Mouse (Mus musculus) stomach, embryonic 16.5 days (tissue): ENCODE data around the gene Phb. TPM values are rescaled to one million over a fixed set of nuclear protein-coding genes. Genes with fewer than 3 reads are reported as not detected.

Source experiments
- ATAC-seq: fragments of 200-750 bp; cut with Nextera tagmentation; 2 replicates; pipeline ENCODE4 v1.8.0; 2017; ENCODE audit warnings: moderate number of reproducible peaks, moderate TSS enrichment; ENCODE audit not compliant: insufficient read depth, low FRiP score
- H3K27ac ChIP-seq: fragments of 300-500 bp; sonication (generic); 2 replicates; pipeline ENCODE4 v1.5.1; 2014; ENCODE audit warnings: low read length
- H3K27me3 ChIP-seq: fragments of 300-500 bp; sonication (generic); 2 replicates; pipeline ENCODE4 v1.6.1; 2014; ENCODE audit warnings: low read length, control low read depth, mixed read lengths; ENCODE audit not compliant: control insufficient read depth, insufficient read depth
- H3K36me3 ChIP-seq: fragments of 300-500 bp; sonication (generic); 2 replicates; pipeline ENCODE4 v1.6.1; 2014; ENCODE audit warnings: low read length; ENCODE audit not compliant: control insufficient read depth, insufficient read depth
- H3K4me1 ChIP-seq: fragments of 300-500 bp; sonication (generic); 2 replicates; pipeline ENCODE4 v1.6.1; 2014; ENCODE audit warnings: low read length, control low read depth, mixed read lengths; ENCODE audit not compliant: control insufficient read depth, insufficient read depth
- H3K4me2 ChIP-seq: fragments of 300-500 bp; sonication (generic); 2 replicates; pipeline ENCODE4 v1.6.1; 2014; ENCODE audit warnings: low read depth, low read length, mixed read lengths
- H3K4me3 ChIP-seq: fragments of 300-500 bp; sonication (generic); replicated peaks from 2 replicates; pipeline ENCODE4 v1.5.1; 2014; ENCODE audit warnings: mild to moderate bottlenecking, low read length
- H3K9ac ChIP-seq: fragments of 300-500 bp; sonication (generic); 2 replicates; pipeline ENCODE4 v1.6.1; 2014; ENCODE audit warnings: low read length
- H3K9me3 ChIP-seq: fragments of 300-500 bp; sonication (generic); replicated peaks from 2 replicates; pipeline ENCODE4 v1.6.1; 2016; ENCODE audit warnings: low read length, control low read depth; ENCODE audit not compliant: control insufficient read depth
- WGBS: fragments of 180-500 bp; shearing (Covaris S2); extraction: QIAGEN DNeasy Blood & Tissue Kit; methylation state at CpG from one replicate; pipeline ENCODE4 v1.1.7; 2014; 5-methylcytosine and 5-hydroxymethylcytosine counted together
- polyA plus RNA-seq: library from polyadenylated mRNA; unstranded; fragments of >200 nt; fragmentation: Nextera tagmentation; extraction: Ambion mirVana; gene quantifications from 2 replicates; pipeline ENCODE4 v1.2.1, GENCODE M21; 2015

Gene Phb
- 209 and 221 TPM in 2 replicates for polyA plus RNA-seq

GRCm38 (mm10) chr11:95666529-95667149 lies at the start of gene Phb:
Phb (plus strand) TSS chr11:95666957.
- no peaks in the 10 kb centered on the region for H3K27me3 ChIP-seq
- under 1% methylated on average over 25 of the region's 25 CpGs for WGBS
- peak within 1 kb of the TSS; percentile 85 for H3K27ac ChIP-seq
- H3K9ac ChIP-seq = peak within 1 kb of the TSS; percentile 76
- H3K36me3 ChIP-seq = peaks cover 15% of the 10 kb centered on the region
- peaks cover 6% of the 10 kb centered on the region for H3K4me1 ChIP-seq
- peak within 1 kb of the TSS; percentile 84 for H3K4me2 ChIP-seq
- peak within 1 kb of the TSS; percentile 73 for H3K4me3 ChIP-seq
- no peaks in the 10 kb centered on the region for H3K9me3 ChIP-seq
- ATAC-seq = peak; percentile 96

GRCm38 (mm10) chr11:95617785-95618465 lies 48.8 kb upstream of the Phb start:
- ATAC-seq = no peak
- no peaks in the 10 kb centered on the region for H3K9me3 ChIP-seq
- no peak overlapping the region for H3K9ac ChIP-seq
- no peak overlapping the region for H3K4me2 ChIP-seq
- no peaks in the 10 kb centered on the region for H3K36me3 ChIP-seq
- no peaks in the 10 kb centered on the region for H3K27me3 ChIP-seq
- 49% methylated on average over 19 of the region's 19 CpGs for WGBS
- no peak overlapping the region for H3K4me3 ChIP-seq
- peaks cover 20% of the 10 kb centered on the region for H3K4me1 ChIP-seq
- no peak overlapping the region for H3K27ac ChIP-seq

GRCm38 (mm10) chr11:95619081-95619480 lies 47.7 kb upstream of the Phb start:
- no peak for ATAC-seq
- Histone ChIP-seq H3K27me3 (no peaks in the 10 kb centered on the region), H3K9ac (no peak overlapping the region), H3K27ac (no peak overlapping the region), H3K4me3 (no peak overlapping the region), H3K9me3 (no peaks in the 10 kb centered on the region), H3K36me3 (no peaks in the 10 kb centered on the region), H3K4me2 (no peak overlapping the region), H3K4me1 (peaks cover 20% of the 10 kb centered on the region)
- 56% methylated on average over 3 of the region's 3 CpGs for WGBS

- Histone ChIP-seq H3K4me1 (peaks cover 20% of the 10 kb centered on the region), H3K27ac (no peak overlapping the region), H3K27me3 (no peaks in the 10 kb centered on the region), H3K4me2 (no peak overlapping the region), H3K9ac (no peak overlapping the region), H3K4me3 (no peak overlapping the region), H3K36me3 (no peaks in the 10 kb centered on the region), H3K9me3 (no peaks in the 10 kb centered on the region)
- WGBS = 87% methylated on average over 5 of the region's 5 CpGs
- no peak for ATAC-seq
Observed at GRCm38 (mm10) chr11:95619886-95620444, 46.8 kb upstream of the Phb start.

- Histone ChIP-seq H3K36me3 (no peaks in the 10 kb centered on the region), H3K4me1 (peaks cover 20% of the 10 kb centered on the region), H3K4me2 (no peak overlapping the region), H3K27me3 (no peaks in the 10 kb centered on the region), H3K27ac (no peak overlapping the region), H3K4me3 (no peak overlapping the region), H3K9ac (no peak overlapping the region), H3K9me3 (no peaks in the 10 kb centered on the region)
- 36% methylated on average over 4 of the region's 4 CpGs for WGBS
- ATAC-seq = peak; percentile 56; the same call in 1 of the 2 replicates
Observed at GRCm38 (mm10) chr11:95621010-95621409, 45.7 kb upstream of the Phb start.

GRCm38 (mm10) chr11:95621541-95622130 lies 45.1 kb upstream of the Phb start:
- Histone ChIP-seq H3K27ac (no peak overlapping the region), H3K4me1 (peaks cover 20% of the 10 kb centered on the region), H3K27me3 (no peaks in the 10 kb centered on the region), H3K9ac (0 out of 2 replicates have a peak overlapping the region, but pooled peaks have one; percentile 29), H3K9me3 (no peaks in the 10 kb centered on the region), H3K36me3 (no peaks in the 10 kb centered on the region), H3K4me2 (no peak overlapping the region), H3K4me3 (no peak overlapping the region)
- ATAC-seq = no peak
- WGBS = 35% methylated on average over 9 of the region's 9 CpGs

GRCm38 (mm10) chr11:95622426-95622825 lies 44.3 kb upstream of the Phb start:
- H3K4me3 ChIP-seq = no peak overlapping the region
- WGBS = 53% methylated on average over 8 of the region's 8 CpGs
- H3K27ac ChIP-seq = no peak overlapping the region
- peaks cover 19% of the 10 kb centered on the region for H3K4me1 ChIP-seq
- no peak overlapping the region for H3K4me2 ChIP-seq
- H3K9me3 ChIP-seq = no peaks in the 10 kb centered on the region
- no peak for ATAC-seq
- no peak overlapping the region for H3K9ac ChIP-seq
- no peaks in the 10 kb centered on the region for H3K27me3 ChIP-seq
- H3K36me3 ChIP-seq = no peaks in the 10 kb centered on the region

- ATAC-seq = no peak
Observed at GRCm38 (mm10) chr11:95630558-95630957, 36.2 kb upstream of the Phb start.

GRCm38 (mm10) chr11:95631301-95631700 lies 35.5 kb upstream of the Phb start:
- no peak overlapping the region for H3K4me2 ChIP-seq
- WGBS = 33% methylated on average over 4 of the region's 4 CpGs
- ATAC-seq = peak; percentile 75

More at GRCm38 (mm10) chr11:95630558-95630957, 36.2 kb upstream of the Phb start:
- no peaks in the 10 kb centered on the region for H3K36me3 ChIP-seq
- H3K4me3 ChIP-seq = no peak overlapping the region
- H3K27ac ChIP-seq = no peak overlapping the region
- peaks cover 14% of the 10 kb centered on the region for H3K4me1 ChIP-seq
- WGBS = 83% methylated on average over 6 of the region's 6 CpGs
- H3K27me3 ChIP-seq = no peaks in the 10 kb centered on the region
- no peak overlapping the region for H3K9ac ChIP-seq
- H3K4me2 ChIP-seq = no peak overlapping the region
- no peaks in the 10 kb centered on the region for H3K9me3 ChIP-seq

More at GRCm38 (mm10) chr11:95631301-95631700, 35.5 kb upstream of the Phb start:
- Histone ChIP-seq H3K4me3 (no peak overlapping the region), H3K27me3 (no peaks in the 10 kb centered on the region), H3K36me3 (no peaks in the 10 kb centered on the region), H3K9ac (peak overlapping the region; percentile 32; the same call in 1 of the 2 replicates), H3K4me1 (peaks cover 14% of the 10 kb centered on the region), H3K9me3 (no peaks in the 10 kb centered on the region), H3K27ac (peak overlapping the region; percentile 31; the same call in 1 of the 2 replicates)
